Mouse (Mus musculus) urinary bladder, adult 18-20 months (tissue): ENCODE measurements around the gene Adamts15.

Experiments
- DNase-seq, 2 experiments: peaks; one replicate each; pipeline ENCODE4 v3.0.0; 2022; ENCODE audit warnings: low spot score in 2 of 2, mixed read lengths in 2 of 2

Adamts15 gene

GRCm38 (mm10) chr9:30922197-30922894 lies at the start of gene Adamts15:
Adamts15 (minus strand) TSS chr9:30922452.
- peak; percentile 59 for DNase-seq

- no peak for DNase-seq
Measured at GRCm38 (mm10) chr9:30971967-30972366, 49.7 kb upstream of the Adamts15 start.

DNA sequence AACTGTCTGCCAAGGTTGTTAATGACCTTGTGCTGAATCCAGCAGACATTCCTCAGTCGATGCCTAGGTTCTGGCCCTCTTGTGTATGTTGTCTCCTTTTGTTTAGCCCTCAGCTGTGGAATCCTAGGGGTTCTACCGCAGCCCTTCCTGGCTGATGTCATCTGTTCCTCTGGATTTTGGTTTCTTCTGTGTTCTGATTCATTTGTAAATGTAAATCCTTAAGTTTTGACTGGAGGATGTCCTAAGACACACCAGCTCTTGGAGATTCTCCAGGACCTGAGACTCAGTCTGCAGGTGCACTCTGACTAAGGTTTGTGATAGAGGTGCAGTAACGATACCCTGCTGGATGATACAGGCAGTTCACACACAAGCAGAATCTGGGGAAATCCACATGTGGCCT lies 47.7 kb upstream of the Adamts15 start:
- DNase-seq, result no peak

GRCm38 (mm10) chr9:30968130-30968529 lies 45.9 kb upstream of the Adamts15 start:
- DNase-seq, result no peak

- no peak for DNase-seq
Measured at GRCm38 (mm10) chr9:30966881-30967280, 44.6 kb upstream of the Adamts15 start.

DNA sequence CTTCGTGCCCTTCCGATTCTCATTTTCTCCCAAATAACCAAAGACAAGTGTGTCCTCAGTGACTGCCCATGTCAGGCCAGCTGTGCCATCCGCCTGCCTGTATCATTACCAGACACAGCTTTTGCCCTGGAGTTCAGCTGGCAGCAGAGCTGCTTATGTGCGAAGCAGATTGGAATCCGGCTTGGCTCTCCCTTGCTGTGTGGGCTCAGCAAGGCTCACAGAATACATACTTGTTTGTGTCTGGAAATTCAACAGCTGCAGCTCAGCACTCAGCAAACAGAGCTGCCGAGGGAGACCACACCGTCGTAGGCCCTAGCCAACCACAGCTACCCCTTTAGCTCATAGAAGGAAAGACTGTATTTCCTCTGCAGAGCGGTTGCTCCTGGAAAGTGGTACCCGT lies 42.4 kb upstream of the Adamts15 start:
- no peak for DNase-seq

GRCm38 (mm10) chr9:30963780-30964179 lies 41.5 kb upstream of the Adamts15 start:
- DNase-seq, result no peak

- DNase-seq, result no peak
Measured at GRCm38 (mm10) chr9:30955246-30955645, 33.0 kb upstream of the Adamts15 start.

DNA sequence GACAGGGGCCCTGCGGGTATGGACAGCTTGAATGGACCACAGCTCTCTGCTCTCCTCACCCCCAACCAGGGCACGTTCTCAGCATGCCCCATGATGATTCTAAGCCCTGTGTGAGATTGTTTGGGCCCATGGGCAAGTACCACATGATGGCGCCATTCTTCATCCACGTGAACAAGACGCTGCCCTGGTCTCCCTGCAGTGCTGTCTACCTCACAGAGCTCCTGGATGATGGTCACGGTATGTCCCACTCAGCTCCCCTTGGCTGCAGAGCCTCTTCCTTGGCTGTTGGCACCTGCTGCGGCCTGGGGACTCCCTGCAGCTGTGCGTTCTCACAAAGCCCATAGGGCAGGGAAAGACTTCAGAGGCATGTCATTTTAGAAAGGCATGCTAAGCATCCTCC lies 31.0 kb upstream of the Adamts15 start:
- no peak for DNase-seq

GRCm38 (mm10) chr9:30951461-30951860 lies 29.2 kb upstream of the Adamts15 start:
- no peak for DNase-seq

- DNase-seq, result no peak
Measured at GRCm38 (mm10) chr9:30950592-30950991, 28.3 kb upstream of the Adamts15 start.

DNA sequence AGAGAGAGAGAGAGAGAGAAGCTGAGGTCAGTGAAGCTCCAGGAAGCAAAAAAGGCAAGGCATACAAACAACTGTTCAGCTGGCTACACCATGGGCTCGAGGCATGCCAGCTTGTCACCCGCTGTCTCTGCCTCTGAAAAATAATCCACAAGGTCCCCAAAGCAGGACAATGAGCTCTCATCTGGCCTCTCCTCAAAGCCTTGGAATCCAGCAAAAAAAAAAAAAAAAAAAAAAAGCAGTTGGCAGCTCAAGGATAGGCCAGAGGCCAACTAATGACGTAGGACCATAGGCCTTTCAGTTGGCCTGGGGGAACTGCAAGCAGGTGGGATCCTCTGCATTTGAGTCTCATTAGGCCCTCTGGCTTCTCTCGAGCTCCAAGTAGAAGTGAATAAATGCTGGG lies 27.7 kb upstream of the Adamts15 start:
- no peak for DNase-seq

GRCm38 (mm10) chr9:30949422-30949821 lies 27.2 kb upstream of the Adamts15 start:
- no peak for DNase-seq

- no peak for DNase-seq
Measured at GRCm38 (mm10) chr9:30945276-30945675, 23.0 kb upstream of the Adamts15 start.

GRCm38 (mm10) chr9:30944234-30944633 lies 22.0 kb upstream of the Adamts15 start:
- DNase-seq, result no peak

DNA sequence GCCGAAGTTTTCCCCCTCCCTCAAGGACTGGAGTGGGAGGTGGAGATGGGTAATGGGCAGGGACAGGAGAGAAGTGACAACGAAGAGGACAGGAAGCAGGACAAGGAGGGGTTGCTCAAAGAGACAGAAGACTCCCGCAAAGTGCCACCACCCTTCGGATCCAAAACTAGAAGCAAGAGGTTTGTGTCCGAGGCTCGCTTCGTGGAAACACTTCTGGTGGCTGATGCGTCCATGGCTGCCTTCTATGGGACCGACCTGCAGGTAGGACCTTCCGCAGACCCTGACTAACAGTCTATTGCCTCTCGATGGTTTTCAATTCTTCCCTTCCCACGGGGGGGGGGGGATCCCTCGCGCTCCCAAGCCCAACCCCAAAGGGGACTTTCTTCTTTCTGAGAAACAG lies 21.1 kb upstream of the Adamts15 start:
- no peak for DNase-seq

GRCm38 (mm10) chr9:30942512-30943313 lies 20.5 kb upstream of the Adamts15 start, which contains the start of gene Adamts8:
Adamts8 (plus strand) TSS chr9:30942562.
- peak in 1 of 2 experiments; percentile 47 for DNase-seq

DNA sequence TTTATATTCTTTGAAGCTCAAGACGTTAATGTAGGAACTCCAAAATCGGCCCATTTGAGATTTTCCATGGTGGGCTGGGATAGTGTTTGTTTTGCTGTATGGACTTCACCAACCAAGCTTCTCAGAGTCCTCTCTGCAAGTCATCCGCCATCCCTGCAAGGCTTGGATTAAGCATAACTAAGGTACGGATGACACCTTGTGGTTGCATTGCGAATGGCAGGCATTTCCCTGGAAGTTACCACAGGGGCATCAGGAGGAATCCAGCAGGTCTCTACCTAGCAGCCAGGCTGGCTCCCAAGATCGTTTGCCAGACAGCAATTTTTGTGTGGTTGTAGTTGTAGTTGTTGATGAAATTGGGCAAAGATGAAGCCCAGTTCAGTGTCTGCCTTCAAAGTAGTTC lies 18.1 kb upstream of the Adamts15 start:
- peak; percentile 68 to 88 for DNase-seq

GRCm38 (mm10) chr9:30936674-30937438 lies 14.6 kb upstream of the Adamts15 start:
- DNase-seq, result no peak

GRCm38 (mm10) chr9:30934827-30935226 lies 12.6 kb upstream of the Adamts15 start:
- DNase-seq, result no peak

GRCm38 (mm10) chr9:30932346-30932745 lies 10.1 kb upstream of the Adamts15 start:
- no peak for DNase-seq

- DNase-seq, result no peak
Measured at GRCm38 (mm10) chr9:30928759-30929158, 6.5 kb upstream of the Adamts15 start.
